Mouse (Mus musculus) urinary bladder, adult 18-20 months (tissue): Measurements from ENCODE around the gene Nsg1.

Experiments used
- DNase-seq, 2 experiments: peaks; one replicate each; pipeline ENCODE4 v3.0.0; 2022; ENCODE audit warnings: low spot score in 2 of 2, mixed read lengths in 2 of 2

The Nsg1 gene

GRCm38 (mm10) chr5:38146524-38146923, 13.2 kb downstream of the Nsg1 start:
- DNase-seq, result no peak

- DNase-seq, result no peak
These were observed 18.8 kb downstream of the Nsg1 start for GRCm38 (mm10) chr5:38140893-38141292.

- DNase-seq, result no peak
These were observed 22.5 kb downstream of the Nsg1 start for GRCm38 (mm10) chr5:38137163-38137562.

GRCm38 (mm10) chr5:38136247-38136646, 23.5 kb downstream of the Nsg1 start:
- DNase-seq, result no peak

DNA sequence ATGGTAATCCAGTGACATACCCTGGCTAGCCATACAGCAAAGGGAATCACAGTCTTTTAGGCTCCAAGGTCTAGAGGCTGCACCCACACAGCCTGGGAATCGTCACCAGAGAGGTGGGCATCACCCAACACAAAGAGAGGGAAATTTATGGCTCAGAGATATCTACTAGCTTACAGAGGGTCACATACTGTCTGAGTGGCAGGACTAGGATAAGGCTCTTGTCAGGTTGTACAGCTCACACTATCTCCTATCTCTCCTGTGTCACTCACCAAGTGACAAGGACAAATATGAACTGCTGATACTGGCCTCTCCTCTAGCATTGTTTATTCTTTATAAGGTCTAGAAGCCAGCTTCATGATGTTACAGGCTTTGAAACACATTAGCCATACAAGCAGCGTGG, 30.4 kb downstream of the Nsg1 start:
- no peak for DNase-seq

DNA sequence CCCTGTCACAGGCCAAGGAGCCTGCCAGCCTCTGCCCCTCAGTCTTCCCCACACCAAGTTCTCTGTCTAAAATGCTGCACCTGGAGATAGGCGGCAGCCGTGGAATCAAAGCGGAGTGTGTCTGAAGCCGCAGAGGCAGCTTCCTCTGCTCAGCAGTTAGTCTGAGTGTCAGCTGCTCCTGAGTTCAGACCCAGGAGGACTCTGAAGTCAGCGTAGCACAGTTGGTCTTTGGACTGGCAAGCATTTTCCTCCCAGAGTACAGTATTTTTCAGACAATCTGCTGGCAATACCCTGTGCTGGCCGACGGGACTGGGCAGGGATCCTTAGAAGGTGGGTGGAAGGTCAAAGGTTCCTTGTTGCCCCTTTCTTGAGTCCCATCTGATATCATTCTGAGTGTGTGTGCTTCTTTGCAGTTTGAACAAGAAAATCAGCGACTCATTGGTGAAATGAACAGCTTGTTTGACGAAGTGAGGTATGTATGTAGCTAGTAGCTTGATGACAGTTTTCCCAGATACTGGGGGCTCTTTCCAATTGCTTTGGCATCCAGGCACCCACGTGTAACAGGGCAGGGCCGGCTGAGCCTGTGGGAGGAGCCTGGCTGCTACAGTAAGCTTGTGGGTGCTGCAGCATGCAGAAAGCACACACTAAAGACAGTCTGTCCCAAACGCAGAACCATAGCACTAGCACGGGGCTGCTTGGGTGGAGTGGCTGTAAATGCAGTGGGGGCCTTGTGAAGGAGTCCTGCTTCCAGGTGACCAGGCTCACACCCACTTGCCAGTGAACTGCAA, 33.0 kb downstream of the Nsg1 start:
- no peak for DNase-seq

DNA sequence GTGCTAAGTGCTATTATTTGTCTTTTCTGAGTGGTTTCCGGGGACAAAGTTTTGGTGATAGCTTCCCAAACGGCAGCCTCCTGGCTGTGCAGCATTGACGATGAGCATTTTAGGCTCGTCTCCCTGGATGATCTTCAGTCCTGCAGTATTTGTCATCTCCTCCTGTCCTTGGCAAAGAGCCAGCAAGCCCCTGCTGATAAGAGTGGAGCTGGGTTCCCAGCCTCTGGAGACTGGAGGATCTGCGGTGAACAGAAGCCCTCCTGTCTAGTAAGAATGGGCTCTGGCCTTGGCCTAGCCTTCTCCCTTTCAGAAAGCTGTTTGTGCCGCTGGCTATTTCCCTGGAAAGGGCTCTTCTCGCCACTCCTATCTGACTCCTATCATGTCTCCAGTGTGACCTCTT, 38.0 kb downstream of the Nsg1 start:
- DNase-seq, result no peak

DNA sequence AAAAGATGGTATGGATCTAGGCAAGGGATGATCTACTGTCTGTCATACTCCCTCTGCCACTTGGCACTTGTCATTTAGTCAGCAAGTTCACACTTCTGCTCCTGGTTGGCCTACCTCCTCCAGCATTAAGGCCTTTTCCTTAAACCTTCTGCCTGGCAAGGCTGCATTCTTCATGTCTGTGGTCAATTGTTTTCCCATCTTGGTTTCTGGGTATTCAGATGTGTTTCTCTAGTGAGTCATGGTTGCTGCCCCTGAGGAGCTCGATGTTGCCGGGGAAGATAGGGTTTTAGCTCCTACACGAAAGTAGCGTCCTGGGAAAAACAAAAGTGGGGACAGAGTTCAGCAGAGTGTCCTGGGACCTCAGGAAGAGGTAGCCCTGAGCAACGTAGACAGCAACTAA, 40.4 kb downstream of the Nsg1 start:
- no peak for DNase-seq

- no peak for DNase-seq
These were observed 42.7 kb downstream of the Nsg1 start for GRCm38 (mm10) chr5:38117056-38117455.

- DNase-seq, result no peak
These were observed 45.2 kb downstream of the Nsg1 start for GRCm38 (mm10) chr5:38114526-38114925.

- DNase-seq, result no peak
These were observed 52.9 kb downstream of the Nsg1 start for GRCm38 (mm10) chr5:38106807-38107206.

DNA sequence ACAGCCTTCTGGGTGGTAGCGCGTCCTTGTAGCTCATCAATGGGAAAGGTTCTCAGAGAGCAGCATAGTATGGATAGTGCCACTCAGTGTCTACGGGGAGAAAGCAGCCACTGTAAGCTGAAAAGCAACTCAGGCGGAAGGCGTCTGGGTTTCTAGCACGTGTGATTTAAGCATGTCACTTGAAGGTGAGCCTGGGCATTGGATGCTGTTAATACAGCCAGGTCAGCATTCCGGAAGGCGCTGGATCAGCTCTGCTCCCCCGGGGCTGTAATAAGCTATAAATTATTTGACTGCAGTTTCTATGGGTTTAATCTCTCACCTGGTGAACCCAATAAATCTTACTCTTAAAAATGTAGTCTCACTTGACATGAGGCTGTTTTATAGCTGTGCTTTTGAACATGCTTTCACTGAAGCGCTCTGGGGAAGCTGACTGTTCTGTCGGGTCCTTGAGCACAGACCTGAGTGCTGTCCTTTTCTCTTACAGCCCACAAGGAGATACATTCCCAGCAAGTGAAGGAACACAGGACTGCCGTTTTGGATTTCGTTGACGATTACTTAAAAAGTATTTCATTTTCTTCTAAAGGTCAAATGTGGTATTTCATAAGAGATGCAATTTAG, 53.5 kb downstream of the Nsg1 start:
- no peak for DNase-seq

DNA sequence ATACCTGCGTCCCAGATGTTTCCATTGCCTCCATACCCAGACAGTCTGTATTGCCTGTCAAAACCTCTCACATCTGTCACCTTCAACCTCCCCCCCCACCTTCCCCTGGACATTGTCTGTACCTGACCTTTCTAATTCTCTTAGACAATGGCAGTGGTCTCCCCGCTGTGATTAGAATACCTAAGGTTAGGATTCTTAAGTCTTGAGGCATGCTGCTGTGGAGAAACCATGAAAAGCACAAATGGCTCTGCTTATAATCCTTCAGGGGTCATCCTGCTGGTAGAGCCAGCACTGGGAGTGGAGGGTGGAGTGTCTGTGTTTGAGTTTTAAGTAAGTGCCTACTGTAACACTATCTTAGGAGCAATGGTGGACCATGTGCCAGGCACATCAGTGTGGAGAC, 56.8 kb downstream of the Nsg1 start:
- DNase-seq, result no peak

- DNase-seq, result no peak
These were observed 60.5 kb downstream of the Nsg1 start for GRCm38 (mm10) chr5:38099139-38099676.

- DNase-seq, result no peak
These were observed 62.1 kb downstream of the Nsg1 start for GRCm38 (mm10) chr5:38097501-38098093.

- no peak for DNase-seq
These were observed 65.4 kb downstream of the Nsg1 start for GRCm38 (mm10) chr5:38094331-38094730.

DNA sequence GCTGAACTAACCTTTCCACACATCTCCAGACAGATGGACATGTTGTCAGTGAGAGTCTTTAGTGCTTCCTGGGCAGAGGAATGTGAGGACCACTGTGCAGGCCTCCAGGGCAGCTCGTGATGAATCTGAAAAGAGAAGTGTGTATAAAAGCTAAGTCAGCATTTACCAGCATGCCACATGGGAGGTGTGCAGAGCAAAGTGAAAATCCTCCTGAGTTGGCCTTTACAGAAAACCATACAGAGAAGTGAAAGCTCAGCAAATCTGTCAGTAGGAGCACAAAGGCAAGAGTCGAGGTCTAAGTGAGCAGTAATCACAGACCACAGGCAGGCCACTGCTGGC, 67.8 kb downstream of the Nsg1 start:
- DNase-seq, result no peak

- no peak for DNase-seq
These were observed 68.4 kb downstream of the Nsg1 start for GRCm38 (mm10) chr5:38091046-38091965.

DNA sequence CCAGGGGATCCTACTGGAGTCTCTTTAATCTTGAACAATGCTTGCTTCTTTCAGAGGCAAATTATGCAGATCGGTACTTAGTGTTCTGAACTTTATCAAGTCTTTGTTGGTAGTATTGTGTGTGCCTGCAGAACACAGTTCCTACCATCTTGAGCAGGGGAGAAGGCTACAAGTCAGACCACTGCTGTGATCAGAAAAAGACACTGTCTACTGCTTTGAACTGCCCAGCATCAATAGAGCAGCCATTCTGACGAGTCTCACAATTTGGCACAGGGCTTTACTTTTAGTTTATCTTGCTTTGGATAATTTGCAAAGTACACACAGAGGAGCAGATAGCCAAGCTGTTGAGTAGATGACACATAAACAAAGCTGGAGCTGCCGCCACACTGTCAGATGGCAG, 69.1 kb downstream of the Nsg1 start:
- DNase-seq, result no peak

DNA sequence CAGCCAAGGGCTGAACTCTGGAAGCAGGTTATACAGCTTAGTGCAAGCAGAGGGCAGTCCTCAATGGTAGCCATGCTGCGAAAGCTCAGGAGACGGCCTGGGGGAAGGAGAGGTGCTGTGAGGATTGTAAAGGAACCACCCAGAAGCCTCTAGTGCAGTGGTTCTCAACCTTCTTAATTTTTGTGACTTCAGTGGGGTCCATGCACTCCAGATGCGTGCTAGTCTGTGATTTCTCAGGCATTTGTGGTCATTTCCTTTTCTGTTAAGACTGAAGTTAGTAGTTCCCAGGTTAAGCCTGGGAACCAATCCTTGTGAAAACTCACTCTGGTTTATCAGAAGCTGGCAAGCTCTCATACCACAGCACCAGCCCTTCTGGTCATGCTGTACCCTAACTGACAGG, 69.6 kb downstream of the Nsg1 start:
- DNase-seq, result no peak
